Mouse (Mus musculus) thymus, adult 2 months (tissue): ENCODE results near the gene Narfl. TPM values are rescaled to one million over a fixed set of nuclear protein-coding genes. Genes with fewer than 3 reads are reported as not detected.
A peak's percentile ranks its signal among the peaks of the same experiment; 100 is the strongest.
"Not testable (repeated sequence)": the region's sequence is repeated elsewhere in the genome, so short reads cannot be mapped to it uniquely, and the experiment has no call there.

Experiments used
- DNase-seq: peaks from one replicate; pipeline ENCODE4 v3.0.0; 2021
- H3K27ac ChIP-seq: fragments of 200-500 bp; 2 replicates; pipeline ENCODE4 v1.5.1; 2012; ENCODE audit warnings: low read length, control low read depth; ENCODE audit not compliant: control insufficient read depth, insufficient read depth
- H3K27me3 ChIP-seq: fragments of 200-500 bp; 2 replicates; pipeline ENCODE4 v1.6.1; 2012; ENCODE audit warnings: mild to moderate bottlenecking, low read length, moderate library complexity, mixed read lengths; ENCODE audit not compliant: control insufficient read depth, insufficient read depth
- H3K36me3 ChIP-seq: fragments of 200-500 bp; 2 replicates; pipeline ENCODE4 v1.6.1; 2012; ENCODE audit warnings: mild to moderate bottlenecking, low read length, moderate library complexity; ENCODE audit not compliant: control insufficient read depth, insufficient read depth
- H3K4me1 ChIP-seq: fragments of 200-500 bp; replicated peaks from 2 replicates; pipeline ENCODE4 v1.6.1; 2012; ENCODE audit warnings: low read length; ENCODE audit not compliant: control insufficient read depth, insufficient read depth
- H3K4me3 ChIP-seq: fragments of 200-500 bp; 2 replicates; pipeline ENCODE4 v1.5.1; 2012; ENCODE audit warnings: mild to moderate bottlenecking, low read length, control low read depth, moderate library complexity; ENCODE audit not compliant: control insufficient read depth, insufficient read depth
- CTCF ChIP-seq: fragments of 200-500 bp; IDR thresholded peaks from 2 replicates; pipeline ENCODE4 v1.5.1; 2012; ENCODE audit warnings: mild to moderate bottlenecking, control low read depth, low read length, moderate library complexity, borderline replicate concordance; ENCODE audit not compliant: control insufficient read depth, poor library complexity, insufficient read depth; ENCODE audit errors: extremely low read depth
- POLR2A ChIP-seq: fragments of 200-500 bp; IDR thresholded peaks from 2 replicates; pipeline ENCODE4 v1.6.1; 2012; ENCODE audit warnings: mild to moderate bottlenecking, low read length, control low read depth, moderate library complexity; ENCODE audit not compliant: control insufficient read depth, poor library complexity, insufficient read depth; ENCODE audit errors: extremely low read depth
- WGBS: fragments of 180-500 bp; shearing (Covaris S2); methylation state at CpG from one replicate; pipeline ENCODE4 v1.1.7; 2018; 5-methylcytosine and 5-hydroxymethylcytosine counted together
- polyA plus RNA-seq: library from polyadenylated mRNA; depleted of rRNA; stranded (reverse); fragments of >200 nt; gene quantifications from 2 replicates; pipeline ENCODE4 v1.2.3, GENCODE M21; 2012

Narfl gene
- polyA plus RNA-seq, 1 experiment: 33.5 TPM

- Histone ChIP-seq H3K36me3 (no peaks in the 10 kb centered on the region), H3K27ac (no peak within 1 kb of the TSS), H3K27me3 (no peaks in the 10 kb centered on the region), H3K4me1 (peaks cover 38% of the 10 kb centered on the region), H3K4me3 (peak within 1 kb of the TSS; percentile 95)
- 67% methylated on average over 6 of the region's 6 CpGs for WGBS
- TF ChIP-seq CTCF (no peak), POLR2A (no peak)
- DNase-seq: no peak
Observed at GRCm38 (mm10) chr17:25795609-25796092, 22.1 kb downstream of the Narfl start, which contains the start of gene AC134908.4. Gene AC134908.4 (minus strand): TSS chr17:25795659.

DNA sequence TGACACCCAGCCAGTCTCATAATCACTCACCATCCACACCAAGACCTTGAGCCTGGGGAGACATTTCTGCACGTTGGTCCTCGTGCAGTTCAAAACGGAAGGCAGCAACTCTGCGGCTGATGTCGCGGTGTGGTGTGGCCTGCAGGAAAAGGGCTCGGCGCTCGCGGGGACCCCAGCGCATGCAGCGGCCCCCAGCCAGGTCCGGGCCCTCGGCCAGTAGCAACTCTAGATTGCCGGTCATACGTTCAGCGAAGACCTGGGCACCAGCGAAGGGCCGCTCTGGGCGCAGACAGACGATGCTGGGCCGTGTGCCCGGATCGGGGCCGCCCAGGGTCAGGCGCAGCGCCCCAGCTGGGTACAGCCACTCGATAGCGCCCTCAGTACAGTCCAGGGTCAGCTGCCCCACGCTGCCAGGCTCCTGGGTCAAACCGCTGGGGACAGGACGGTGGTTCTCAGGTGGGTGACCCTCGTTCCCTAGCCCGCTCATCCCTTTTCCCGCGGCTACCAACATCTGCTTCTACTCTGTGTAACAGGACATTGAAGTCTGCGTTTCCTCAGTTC, 22.7 kb downstream of the Narfl start:
- Histone ChIP-seq H3K4me1 (peaks cover 36% of the 10 kb centered on the region), H3K27me3 (no peaks in the 10 kb centered on the region), H3K4me3 (peak overlapping the region; percentile 95), H3K27ac (no peak overlapping the region), H3K36me3 (no peaks in the 10 kb centered on the region)
- peak; percentile 34 for DNase-seq
- WGBS: under 1% methylated on average over 37 of the region's 37 CpGs
- TF ChIP-seq CTCF: no peak
- no peak for TF ChIP-seq POLR2A

DNA sequence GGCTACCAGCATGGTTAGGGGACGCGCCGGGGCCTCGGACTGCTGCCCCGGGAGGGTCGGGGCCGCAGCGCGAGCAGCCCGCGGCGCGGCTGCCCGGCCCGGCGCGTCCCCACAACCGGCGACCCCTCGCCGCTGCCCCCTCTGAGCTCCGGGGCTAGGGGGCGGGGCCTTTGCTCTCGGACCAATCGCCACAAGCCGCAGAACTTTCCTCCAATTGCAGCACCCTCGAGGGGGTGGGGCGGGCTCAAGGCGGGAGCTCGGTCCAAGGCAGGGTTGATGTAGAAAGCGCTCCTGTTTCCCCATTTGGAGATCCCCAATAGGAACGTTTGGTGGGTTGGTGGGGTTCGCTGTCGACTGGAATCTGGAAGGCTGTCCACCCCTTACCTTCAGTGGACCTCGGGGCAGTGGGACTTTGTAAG, 23.4 kb downstream of the Narfl start, which contains the start of gene Metrn:
Gene Metrn (minus strand): TSS at position 186 of the 419 bp plus-strand sequence.
- no peak within 1 kb of the TSS for H3K27ac ChIP-seq
- 0 out of 2 replicates have a peak, but pooled peaks have one; percentile 35 for TF ChIP-seq CTCF
- TF ChIP-seq POLR2A: peak; percentile 73
- H3K4me3 ChIP-seq: peak within 1 kb of the TSS; percentile 95
- DNase-seq: peak; percentile 94
- H3K27me3 ChIP-seq: no peaks in the 10 kb centered on the region
- H3K4me1 ChIP-seq: peaks cover 31% of the 10 kb centered on the region
- under 1% methylated on average over 35 of the region's 35 CpGs for WGBS
- H3K36me3 ChIP-seq: no peaks in the 10 kb centered on the region

DNA sequence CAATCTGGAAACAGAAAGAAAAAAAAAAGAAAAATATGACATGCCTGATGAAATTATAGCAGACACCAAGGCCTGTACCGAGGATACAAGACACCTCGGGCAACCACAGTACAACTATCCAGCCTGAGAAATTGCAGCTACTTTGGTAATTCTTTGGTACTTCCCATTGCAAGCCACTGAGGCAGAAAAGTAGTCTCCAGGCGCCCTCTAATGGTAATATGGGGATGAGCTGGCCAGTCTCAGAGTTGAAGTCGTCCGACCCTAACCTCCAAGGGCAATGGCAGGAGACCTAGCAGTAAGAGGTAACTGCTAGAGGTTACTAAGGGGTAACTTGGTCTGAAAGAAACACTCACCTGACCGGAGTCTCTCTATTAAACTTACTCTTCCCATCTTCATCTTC, 27.5 kb downstream of the Narfl start:
- Histone ChIP-seq H3K27ac (no peak overlapping the region), H3K36me3 (no peaks in the 10 kb centered on the region), H3K4me3 (no peak overlapping the region), H3K27me3 (no peaks in the 10 kb centered on the region), H3K4me1 (peaks cover 8% of the 10 kb centered on the region)
- 8% methylated on average over 6 of the region's 6 CpGs for WGBS
- TF ChIP-seq POLR2A: no peak
- peak; percentile 73 for DNase-seq

DNA sequence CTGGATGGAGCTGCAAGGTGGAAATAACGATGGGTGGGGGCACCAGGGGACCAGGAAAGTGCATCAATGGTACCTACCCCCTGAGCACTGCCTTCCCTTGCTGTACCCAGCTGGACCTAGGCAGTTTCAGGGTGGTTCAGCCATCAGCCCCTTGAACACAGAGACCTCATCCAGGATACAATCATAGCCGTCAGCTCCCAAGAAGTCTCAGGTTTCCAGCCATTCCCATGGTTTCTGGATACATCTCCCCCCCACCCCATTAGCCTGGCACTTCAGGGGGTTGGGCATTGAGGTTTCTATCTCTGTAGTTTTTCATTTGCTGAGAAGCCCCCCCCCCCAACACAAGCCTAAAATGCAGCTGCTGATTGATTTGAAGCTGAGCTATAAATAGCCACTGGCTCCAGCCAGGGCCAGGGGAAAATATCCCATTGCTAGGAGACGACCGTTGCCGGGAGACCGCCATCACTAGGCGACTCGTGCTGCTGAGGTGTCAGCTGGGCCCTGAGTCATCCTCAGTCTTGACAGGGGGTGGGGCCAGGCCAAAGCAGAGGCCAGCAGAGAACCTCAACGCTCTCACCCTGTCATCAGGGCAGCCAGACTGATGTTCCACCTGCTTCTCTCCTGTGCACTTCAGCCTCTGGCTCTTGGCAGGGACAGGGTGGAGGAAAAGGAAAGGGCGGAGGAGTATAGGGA, 29.4 kb downstream of the Narfl start:
- Histone ChIP-seq H3K4me1 (no peaks in the 10 kb centered on the region), H3K27ac (no peak overlapping the region), H3K4me3 (no peak overlapping the region), H3K27me3 (no peaks in the 10 kb centered on the region; the same call in 1 of the 2 replicates), H3K36me3 (no peaks in the 10 kb centered on the region)
- 15% methylated on average over 10 of the region's 10 CpGs for WGBS
- TF ChIP-seq POLR2A (no peak), CTCF (no peak)
- no peak for DNase-seq

GRCm38 (mm10) chr17:25806507-25806906, 32.9 kb downstream of the Narfl start:
- 82% methylated on average over 4 of the region's 4 CpGs for WGBS
- no peak overlapping the region for H3K27ac ChIP-seq

DNA sequence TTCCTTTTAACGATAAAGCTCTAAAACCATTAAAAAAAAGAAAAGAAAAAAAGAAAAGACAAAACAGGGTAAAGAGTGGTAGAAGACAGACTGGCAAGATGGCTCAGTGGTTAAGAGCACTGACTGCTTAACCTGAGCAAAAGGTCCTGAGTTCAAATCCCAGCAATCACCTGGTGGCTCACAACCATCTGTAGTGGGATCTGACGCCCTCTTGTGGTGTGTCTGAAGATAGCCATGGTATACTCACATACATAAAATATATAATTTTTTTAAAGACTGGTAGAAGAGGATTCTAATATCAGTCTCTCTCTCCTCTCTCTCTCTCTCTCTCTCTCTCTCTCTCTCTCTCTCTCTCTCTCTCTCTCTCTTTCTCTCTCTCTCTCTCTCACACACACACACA, 33.9 kb downstream of the Narfl start:
- not testable (repeated sequence) for H3K36me3 ChIP-seq, DNase-seq, H3K4me3 ChIP-seq, H3K27ac ChIP-seq, H3K4me1 ChIP-seq
- H3K27me3 ChIP-seq: peaks cover 14% of the 10 kb centered on the region; the same call in 1 of the 2 replicates
- WGBS: 38% methylated on average over 2 of the region's 2 CpGs

More at GRCm38 (mm10) chr17:25806507-25806906, 32.9 kb downstream of the Narfl start:
- H3K4me1 ChIP-seq: no peaks in the 10 kb centered on the region
- no peaks in the 10 kb centered on the region for H3K36me3 ChIP-seq
- peaks cover 14% of the 10 kb centered on the region; the same call in 1 of the 2 replicates for H3K27me3 ChIP-seq
- no peak overlapping the region for H3K4me3 ChIP-seq
- DNase-seq: no peak
- no peak for TF ChIP-seq CTCF
- TF ChIP-seq POLR2A: no peak
